Mouse (Mus musculus): ENCODE measurements around the gene Gm49355. TPM values are rescaled to one million over a fixed set of nuclear protein-coding genes. Genes with fewer than 3 reads are reported as not detected.
"Not testable (repeated sequence)": the region's sequence is repeated elsewhere in the genome, so short reads cannot be mapped to it uniquely, and the experiment has no call there.

Gm49355 gene
- 0.08 and 0.23 TPM in 2 replicates for polyA plus RNA-seq (2014; fragmentation: Nextera tagmentation; extraction: Ambion mirVana)

DNA sequence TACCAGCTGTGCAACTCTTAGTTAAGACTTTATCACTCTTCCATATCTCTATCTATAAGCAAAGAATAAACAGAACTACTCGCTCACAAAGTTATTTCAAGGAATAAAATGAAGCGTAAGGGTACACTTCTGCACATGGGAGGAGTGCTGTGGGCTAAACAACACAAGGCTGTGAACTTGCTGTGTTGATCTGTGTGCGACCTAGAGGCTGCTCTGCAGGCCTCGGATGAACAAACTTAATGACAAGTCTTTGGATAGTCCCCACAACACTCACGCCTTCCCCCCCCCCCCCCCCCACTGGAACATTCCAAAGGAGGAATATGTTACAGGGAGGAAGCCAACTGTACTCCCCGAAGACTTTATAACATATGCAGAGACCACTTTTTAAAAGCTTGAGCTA, at the start of gene Gm49355:
Gm49355 (plus strand) TSS at position 336 of the 400 bp plus-strand sequence.
- Histone ChIP-seq H3K4me1 (replicated peaks; ENCODE audit: control insufficient read depth, insufficient read depth, low read length) (no peaks in the 10 kb centered on the region), H3K27me3 (ENCODE audit: control insufficient read depth, insufficient read depth, low read length) (no peaks in the 10 kb centered on the region), H3K36me3 (ENCODE audit: control insufficient read depth, insufficient read depth, low read length) (no peaks in the 10 kb centered on the region), H3K9me3 (ENCODE audit: control insufficient read depth, low read length) (no peaks in the 10 kb centered on the region), H3K4me2 (replicated peaks; ENCODE audit: low read depth, low read length) (peak within 1 kb of the TSS; percentile 65), H3K4me3 (ENCODE audit: low read depth, low read length) (peak within 1 kb of the TSS; percentile 57), H3K9ac (ENCODE audit: low read depth, low read length) (peak within 1 kb of the TSS; percentile 72), H3K27ac (ENCODE audit: low read depth, low read length) (peak within 1 kb of the TSS; percentile 47)
- WGBS, result 82% methylated on average over 6 of the region's 6 CpGs
- DNase-seq (ENCODE audit: low spot score) (no peak), ATAC-seq (ENCODE audit: low FRiP score) (no peak)

DNA sequence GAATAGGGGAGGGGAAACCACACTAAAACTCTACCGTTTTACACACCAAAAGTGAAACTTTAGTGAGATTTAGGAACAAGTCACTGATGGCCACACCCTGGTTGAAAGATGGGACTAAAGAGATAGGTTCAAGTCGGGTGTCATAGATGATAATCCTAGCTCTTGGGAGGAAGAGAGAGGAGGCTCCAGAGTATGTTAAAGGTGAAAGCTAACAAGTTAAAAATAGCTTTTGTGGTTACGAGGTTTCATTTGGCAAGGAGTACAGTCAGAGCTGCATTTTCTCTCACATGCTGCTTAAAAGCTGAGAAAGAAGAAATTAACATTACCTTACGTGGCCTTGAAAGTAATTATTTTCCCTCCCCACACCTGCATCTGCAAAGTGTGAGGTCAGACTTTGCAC, 40.0 kb upstream of the Gm49355 start:
- no peaks in the 10 kb centered on the region for H3K9me3 ChIP-seq (ENCODE audit: control insufficient read depth, low read length)
- H3K27me3 ChIP-seq (ENCODE audit: control insufficient read depth, insufficient read depth, low read length), result no peaks in the 10 kb centered on the region
- H3K36me3 ChIP-seq (ENCODE audit: control insufficient read depth, insufficient read depth, low read length), result no peaks in the 10 kb centered on the region
- no peak overlapping the region for H3K4me2 ChIP-seq (replicated peaks; ENCODE audit: low read depth, low read length)
- WGBS, result 85% methylated on average over 4 of the region's 4 CpGs
- no peaks in the 10 kb centered on the region for H3K4me1 ChIP-seq (replicated peaks; ENCODE audit: control insufficient read depth, insufficient read depth, low read length)
- ATAC-seq (ENCODE audit: low FRiP score) (no peak), DNase-seq (ENCODE audit: low spot score) (no peak)
- H3K9ac ChIP-seq (ENCODE audit: low read depth, low read length), result no peak overlapping the region
- no peak overlapping the region for H3K27ac ChIP-seq (ENCODE audit: low read depth, low read length)
- no peak overlapping the region for H3K4me3 ChIP-seq (ENCODE audit: low read depth, low read length)

DNA sequence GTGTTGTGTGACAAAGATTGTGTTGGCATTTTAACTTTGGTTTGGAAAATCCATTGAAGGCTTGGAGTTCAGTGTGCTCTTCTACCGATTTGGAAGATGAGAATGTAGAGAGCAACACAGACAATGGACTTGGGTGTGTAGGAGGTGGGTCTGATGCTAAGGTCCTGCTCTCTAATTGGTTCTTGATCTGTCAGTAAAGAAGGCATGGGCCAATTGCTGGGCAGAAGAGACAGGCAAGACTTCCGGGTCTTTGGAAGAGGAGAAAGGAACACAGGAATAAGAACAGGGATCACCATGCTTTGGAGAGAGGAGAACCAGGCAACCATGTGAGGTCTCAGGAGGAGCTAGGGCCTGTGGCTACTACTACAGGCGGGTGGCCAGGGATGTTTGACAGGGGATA, 7.7 kb upstream of the Gm49355 start:
- WGBS, result 65% methylated on average over 3 of the region's 3 CpGs
- DNase-seq (ENCODE audit: low spot score) (no peak), ATAC-seq (ENCODE audit: low FRiP score) (no peak)

DNA sequence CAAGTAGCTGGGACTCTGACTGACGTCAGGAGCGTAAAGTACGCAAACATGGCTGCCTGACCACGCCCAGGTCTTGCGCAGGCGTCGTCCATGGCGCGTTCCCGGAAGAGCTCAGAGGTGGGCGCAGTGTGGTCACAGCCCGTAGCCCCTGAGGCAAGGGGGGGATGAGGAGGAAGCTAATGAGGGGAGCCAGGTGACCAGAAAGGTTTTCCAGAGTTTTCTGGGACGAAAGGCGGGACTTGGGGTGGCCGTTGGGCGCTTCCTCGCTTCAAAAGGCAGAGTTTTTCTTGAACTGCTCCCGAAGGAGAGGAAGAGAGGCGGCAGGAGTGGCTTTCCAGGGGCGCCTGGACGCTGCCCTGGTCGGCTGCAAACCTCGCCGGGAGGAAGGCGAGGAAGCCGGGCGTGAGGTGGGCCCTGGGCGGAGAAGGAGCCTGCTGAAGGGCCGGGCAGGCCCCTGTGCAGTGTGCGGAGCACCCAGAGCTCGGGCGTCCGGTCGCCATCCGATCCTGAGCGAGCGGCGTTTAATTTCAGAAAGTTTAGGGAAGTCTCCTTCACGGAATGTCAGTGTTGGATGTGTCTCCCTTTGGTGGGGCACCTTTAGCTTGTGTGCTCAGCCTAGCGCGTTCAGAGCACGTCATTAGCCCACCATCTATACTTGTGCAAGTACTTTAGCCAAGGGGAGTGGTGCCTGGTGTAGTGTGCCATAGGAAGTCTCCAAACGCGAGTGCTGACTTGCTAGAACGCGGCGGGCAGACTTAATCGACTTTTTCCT, 551 bp downstream of the Gm49355 start, which contains the start of gene 3830406C13Rik:
3830406C13Rik (plus strand) TSS at position 33 of the 772 bp plus-strand sequence.
- Histone ChIP-seq H3K9me3 (ENCODE audit: control insufficient read depth, low read length) (no peaks in the 10 kb centered on the region), H3K9ac (ENCODE audit: low read depth, low read length) (peak within 1 kb of the TSS; percentile 72), H3K4me1 (replicated peaks; ENCODE audit: control insufficient read depth, insufficient read depth, low read length) (no peaks in the 10 kb centered on the region), H3K36me3 (ENCODE audit: control insufficient read depth, insufficient read depth, low read length) (no peaks in the 10 kb centered on the region), H3K4me2 (replicated peaks; ENCODE audit: low read depth, low read length) (peak within 1 kb of the TSS; percentile 65), H3K27ac (ENCODE audit: low read depth, low read length) (peak within 1 kb of the TSS; percentile 47), H3K27me3 (ENCODE audit: control insufficient read depth, insufficient read depth, low read length) (no peaks in the 10 kb centered on the region), H3K4me3 (ENCODE audit: low read depth, low read length) (peak within 1 kb of the TSS; percentile 57)
- ATAC-seq (ENCODE audit: low FRiP score) (peak; percentile 99), DNase-seq (ENCODE audit: low spot score) (peak; percentile 91)
- under 1% methylated on average over 45 of the region's 48 CpGs for WGBS

More for the DNA sequence above, 7.7 kb upstream of the Gm49355 start:
- Histone ChIP-seq H3K4me2 (replicated peaks; ENCODE audit: low read depth, low read length) (no peak overlapping the region), H3K36me3 (ENCODE audit: control insufficient read depth, insufficient read depth, low read length) (no peaks in the 10 kb centered on the region), H3K27me3 (ENCODE audit: control insufficient read depth, insufficient read depth, low read length) (no peaks in the 10 kb centered on the region), H3K9me3 (ENCODE audit: control insufficient read depth, low read length) (no peaks in the 10 kb centered on the region), H3K4me3 (ENCODE audit: low read depth, low read length) (no peak overlapping the region), H3K9ac (ENCODE audit: low read depth, low read length) (no peak overlapping the region), H3K4me1 (replicated peaks; ENCODE audit: control insufficient read depth, insufficient read depth, low read length) (no peaks in the 10 kb centered on the region), H3K27ac (ENCODE audit: low read depth, low read length) (no peak overlapping the region)

DNA sequence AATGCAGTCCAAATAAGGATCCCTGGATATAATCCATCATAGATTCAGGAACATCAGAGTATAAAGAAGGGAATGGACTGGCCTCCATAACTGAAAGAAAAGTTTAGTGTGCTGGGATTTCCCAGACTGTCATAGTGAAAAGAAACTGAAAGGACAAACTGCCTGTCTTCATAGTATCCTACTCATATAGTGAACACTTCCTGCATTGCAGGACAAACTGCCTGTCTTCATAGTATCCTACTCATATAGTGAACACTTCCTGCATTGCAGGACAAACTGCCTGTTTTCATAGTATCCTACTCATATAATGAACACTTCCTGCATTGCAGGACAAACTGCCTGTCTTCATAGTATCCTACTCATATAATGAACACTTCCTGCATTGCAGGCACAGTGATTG, 6.0 kb downstream of the Gm49355 start:
- not testable (repeated sequence) for ATAC-seq (ENCODE audit: low FRiP score); H3K27ac ChIP-seq (ENCODE audit: low read depth, low read length); H3K4me2 ChIP-seq (replicated peaks; ENCODE audit: low read depth, low read length); H3K36me3 ChIP-seq (ENCODE audit: control insufficient read depth, insufficient read depth, low read length); H3K4me3 ChIP-seq (ENCODE audit: low read depth, low read length); H3K9me3 ChIP-seq (ENCODE audit: control insufficient read depth, low read length); H3K9ac ChIP-seq (ENCODE audit: low read depth, low read length); H3K27me3 ChIP-seq (ENCODE audit: control insufficient read depth, insufficient read depth, low read length); DNase-seq (ENCODE audit: low spot score); H3K4me1 ChIP-seq (replicated peaks; ENCODE audit: control insufficient read depth, insufficient read depth, low read length)

DNA sequence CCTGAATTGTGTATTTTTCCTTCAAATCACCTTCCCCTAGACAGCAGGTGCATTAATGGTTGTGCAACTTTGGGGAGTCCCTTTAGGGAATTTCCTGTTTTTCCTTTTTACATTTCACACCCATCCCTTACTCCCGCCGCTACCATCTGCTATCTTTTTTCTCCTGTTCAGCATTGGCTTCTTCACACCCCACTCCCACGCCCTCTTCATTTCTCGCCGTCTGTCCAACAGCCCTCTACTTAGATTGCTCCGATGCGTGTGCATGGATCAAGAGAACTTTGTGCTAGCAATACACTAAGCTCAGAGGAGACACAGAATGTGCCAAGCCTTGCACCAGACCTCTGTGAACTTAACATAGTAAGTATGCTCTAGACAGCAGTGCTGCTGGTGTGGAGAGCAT, 12.6 kb downstream of the Gm49355 start:
- Histone ChIP-seq H3K4me2 (replicated peaks; ENCODE audit: low read depth, low read length) (no peak overlapping the region), H3K9me3 (ENCODE audit: control insufficient read depth, low read length) (no peaks in the 10 kb centered on the region), H3K9ac (ENCODE audit: low read depth, low read length) (no peak overlapping the region), H3K27me3 (ENCODE audit: control insufficient read depth, insufficient read depth, low read length) (no peaks in the 10 kb centered on the region), H3K27ac (ENCODE audit: low read depth, low read length) (no peak overlapping the region), H3K36me3 (ENCODE audit: control insufficient read depth, insufficient read depth, low read length) (no peaks in the 10 kb centered on the region), H3K4me3 (ENCODE audit: low read depth, low read length) (no peak overlapping the region), H3K4me1 (replicated peaks; ENCODE audit: control insufficient read depth, insufficient read depth, low read length) (no peaks in the 10 kb centered on the region)
- no peak for ATAC-seq (ENCODE audit: low FRiP score)
- WGBS, result 91% methylated on average over 7 of the region's 7 CpGs
- DNase-seq (ENCODE audit: low spot score), result no peak

DNA sequence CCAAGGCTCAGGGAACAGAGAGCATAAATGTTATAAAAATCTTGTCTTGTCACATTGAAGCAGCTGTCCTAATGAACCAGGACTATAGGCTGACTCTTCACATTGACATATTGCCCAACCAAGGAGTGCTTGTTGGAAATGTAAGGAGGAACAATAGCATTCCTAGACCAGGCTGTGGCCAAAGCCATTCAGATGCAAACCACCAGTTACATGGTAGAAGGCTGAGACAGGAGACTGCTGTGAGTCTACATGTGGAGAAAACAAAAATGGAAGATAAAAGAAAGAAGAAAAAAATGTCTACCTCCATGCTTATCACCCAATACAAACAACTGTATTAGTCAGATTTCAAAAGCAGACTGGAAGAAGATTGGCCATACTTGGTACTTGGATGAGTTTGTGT, 15.4 kb downstream of the Gm49355 start:
- H3K4me3 ChIP-seq (ENCODE audit: low read depth, low read length), result no peak overlapping the region

DNA sequence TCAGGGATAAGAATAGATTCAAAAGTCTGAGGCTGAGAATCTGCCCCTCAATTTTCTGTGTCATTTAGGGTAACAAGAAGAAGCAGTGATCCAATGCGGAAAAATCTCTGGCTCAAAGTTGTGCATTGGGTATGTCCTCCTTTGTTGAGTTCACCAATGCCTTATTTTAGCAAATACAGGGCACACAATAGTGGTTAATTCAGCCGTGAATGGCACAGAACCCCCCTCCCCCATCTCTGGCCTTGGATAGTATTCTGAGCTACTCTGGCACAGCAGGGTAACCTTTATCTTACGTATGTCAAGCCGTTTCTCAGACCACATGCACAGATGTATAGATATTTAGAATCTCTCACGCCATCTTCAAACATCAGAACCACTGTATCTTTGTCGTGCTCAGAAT, 15.9 kb downstream of the Gm49355 start:
- H3K9ac ChIP-seq (ENCODE audit: low read depth, low read length), result no peak overlapping the region
- ATAC-seq (ENCODE audit: low FRiP score) (no peak; the same call in 1 of the 2 replicates), DNase-seq (ENCODE audit: low spot score) (peak; percentile 13)
- H3K27ac ChIP-seq (ENCODE audit: low read depth, low read length), result no peak overlapping the region
- WGBS, result 45% methylated on average over 6 of the region's 6 CpGs
- no peaks in the 10 kb centered on the region for H3K4me1 ChIP-seq (replicated peaks; ENCODE audit: control insufficient read depth, insufficient read depth, low read length)
- H3K27me3 ChIP-seq (ENCODE audit: control insufficient read depth, insufficient read depth, low read length), result no peaks in the 10 kb centered on the region
- H3K9me3 ChIP-seq (ENCODE audit: control insufficient read depth, low read length), result no peaks in the 10 kb centered on the region
- H3K4me2 ChIP-seq (replicated peaks; ENCODE audit: low read depth, low read length), result no peak overlapping the region
- H3K36me3 ChIP-seq (ENCODE audit: control insufficient read depth, insufficient read depth, low read length), result no peaks in the 10 kb centered on the region
- H3K4me3 ChIP-seq (ENCODE audit: low read depth, low read length), result no peak overlapping the region

More for the DNA sequence above, 15.4 kb downstream of the Gm49355 start:
- no peak overlapping the region for H3K9ac ChIP-seq (ENCODE audit: low read depth, low read length)
- no peak overlapping the region for H3K27ac ChIP-seq (ENCODE audit: low read depth, low read length)
- H3K4me2 ChIP-seq (replicated peaks; ENCODE audit: low read depth, low read length), result no peak overlapping the region
- H3K9me3 ChIP-seq (ENCODE audit: control insufficient read depth, low read length), result no peaks in the 10 kb centered on the region
- ATAC-seq (ENCODE audit: low FRiP score) (no peak), DNase-seq (ENCODE audit: low spot score) (no peak)
- no peaks in the 10 kb centered on the region for H3K4me1 ChIP-seq (replicated peaks; ENCODE audit: control insufficient read depth, insufficient read depth, low read length)
- H3K27me3 ChIP-seq (ENCODE audit: control insufficient read depth, insufficient read depth, low read length), result no peaks in the 10 kb centered on the region
- no peaks in the 10 kb centered on the region for H3K36me3 ChIP-seq (ENCODE audit: control insufficient read depth, insufficient read depth, low read length)

DNA sequence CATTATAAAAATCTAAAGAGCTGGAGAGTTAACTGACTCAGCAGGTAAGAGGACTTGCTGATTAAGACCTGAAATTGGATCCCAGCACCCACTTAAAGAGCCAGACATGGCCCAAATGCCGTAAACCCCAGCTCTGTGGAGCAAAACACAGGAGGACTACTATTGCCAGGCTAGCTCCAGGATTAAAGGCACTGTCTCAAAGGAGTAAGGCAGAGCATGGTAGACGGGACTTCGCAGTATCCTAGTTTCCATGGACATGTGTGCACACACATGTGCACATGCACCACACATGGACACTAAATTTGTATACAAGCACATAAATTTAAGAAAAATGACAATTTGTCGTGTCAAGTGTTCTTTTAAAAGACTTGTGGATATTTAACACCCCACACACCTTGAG, 16.5 kb downstream of the Gm49355 start:
- Histone ChIP-seq H3K4me2 (replicated peaks; ENCODE audit: low read depth, low read length) (no peak overlapping the region), H3K4me1 (replicated peaks; ENCODE audit: control insufficient read depth, insufficient read depth, low read length) (no peaks in the 10 kb centered on the region), H3K9me3 (ENCODE audit: control insufficient read depth, low read length) (no peaks in the 10 kb centered on the region), H3K27me3 (ENCODE audit: control insufficient read depth, insufficient read depth, low read length) (no peaks in the 10 kb centered on the region), H3K4me3 (ENCODE audit: low read depth, low read length) (no peak overlapping the region), H3K27ac (ENCODE audit: low read depth, low read length) (no peak overlapping the region), H3K9ac (ENCODE audit: low read depth, low read length) (no peak overlapping the region), H3K36me3 (ENCODE audit: control insufficient read depth, insufficient read depth, low read length) (no peaks in the 10 kb centered on the region)
- ATAC-seq (ENCODE audit: low FRiP score), result no peak; the same call in 1 of the 2 replicates
- WGBS, result 82% methylated on average over 4 of the region's 4 CpGs
- no peak for DNase-seq (ENCODE audit: low spot score)
